Mouse (Mus musculus) liver, embryonic 14.5 days (tissue): ENCODE data around the gene Wbp2. TPM values are rescaled to one million over a fixed set of nuclear protein-coding genes. Genes with fewer than 3 reads are reported as not detected.
"Not testable (repeated sequence)": the region's sequence is repeated elsewhere in the genome, so short reads cannot be mapped to it uniquely, and the experiment has no call there.

Experiments used
- ATAC-seq: fragments of 200-750 bp; cut with Nextera tagmentation; 2 replicates; pipeline ENCODE4 v1.8.0; 2017; ENCODE audit warnings: moderate number of reproducible peaks, mild to moderate bottlenecking, moderate library complexity; ENCODE audit not compliant: insufficient read depth
- DNase-seq, 3 experiments: peaks; one replicate each; pipeline ENCODE4 v3.0.0-alpha.2; 2012 to 2013; ENCODE audit warnings: low read depth in 3 of 3, low spot score in 3 of 3
- H3K27ac ChIP-seq: fragments of 300-500 bp; sonication (generic); 2 replicates; pipeline ENCODE4 v1.5.1; 2014; ENCODE audit warnings: moderate library complexity, mild to moderate bottlenecking, control low read depth, inconsistent platforms
- H3K27me3 ChIP-seq: fragments of 300-500 bp; sonication (generic); 2 replicates; pipeline ENCODE4 v1.6.1; 2014; ENCODE audit warnings: mild to moderate bottlenecking, low read length, moderate library complexity; ENCODE audit not compliant: control insufficient read depth, insufficient read depth
- H3K36me3 ChIP-seq: fragments of 300-500 bp; sonication (generic); replicated peaks from 2 replicates; pipeline ENCODE4 v1.6.1; 2014; ENCODE audit warnings: low read depth; ENCODE audit not compliant: control insufficient read depth, insufficient read depth
- H3K4me1 ChIP-seq, 2 experiments: fragments of 200-500 bp in 1 of 2; fragments of 300-500 bp in 1 of 2; sonication (generic) in 1 of 2; replicated peaks; 2 replicates each; pipeline ENCODE4 v1.6.1; 2012 to 2014; ENCODE audit warnings: antibody characterized with exemption in 1 of 2, inconsistent platforms in 1 of 2, low read length in 1 of 2; ENCODE audit not compliant: control insufficient read depth in 2 of 2, insufficient read depth in 2 of 2
- H3K4me2 ChIP-seq: fragments of 300-500 bp; sonication (generic); 2 replicates; pipeline ENCODE4 v1.6.1; 2014; ENCODE audit warnings: low read depth, mild to moderate bottlenecking, control low read depth, moderate library complexity
- H3K4me3 ChIP-seq, 2 experiments: fragments of 200-500 bp in 1 of 2; fragments of 300-500 bp in 1 of 2; sonication (generic) in 1 of 2; 2 replicates each; pipeline ENCODE4 v1.5.1; 2012 to 2014; ENCODE audit warnings: low read depth in 2 of 2, low read length in 2 of 2, mild to moderate bottlenecking in 2 of 2, control low read depth in 1 of 2, inconsistent platforms in 1 of 2, moderate library complexity in 1 of 2; ENCODE audit not compliant: insufficient read depth in 1 of 2
- H3K9ac ChIP-seq: fragments of 300-500 bp; sonication (generic); replicated peaks from 2 replicates; pipeline ENCODE4 v1.6.1; 2014; ENCODE audit warnings: mild to moderate bottlenecking, control low read depth, moderate library complexity
- H3K9me3 ChIP-seq: fragments of 300-500 bp; sonication (generic); 2 replicates; pipeline ENCODE4 v1.6.1; 2016; ENCODE audit warnings: low read length, mixed read lengths; ENCODE audit not compliant: control insufficient read depth
- CTCF ChIP-seq: IDR thresholded peaks from 2 replicates; pipeline ENCODE4 v1.5.1; 2016; ENCODE audit warnings: antibody characterized with exemption, low read depth, control low read depth
- EP300 ChIP-seq: IDR thresholded peaks from 2 replicates; pipeline ENCODE4 v1.6.1; 2016; ENCODE audit warnings: antibody characterized with exemption, low read depth
- WGBS: fragments of 180-500 bp; shearing (Covaris S2); extraction: QIAGEN DNeasy Blood & Tissue Kit; methylation state at CpG from one replicate; pipeline ENCODE4 v1.1.7; 2014; ENCODE audit not compliant: insufficient replicate concordance; 5-methylcytosine and 5-hydroxymethylcytosine counted together
- polyA plus RNA-seq, 2 experiments: library from polyadenylated mRNA; depleted of rRNA in 1 of 2; stranded (reverse) in 1 of 2; unstranded in 1 of 2; fragments of >200 nt; fragmentation: Nextera tagmentation in 1 of 2; extraction: Ambion mirVana in 1 of 2; gene quantifications; 2 replicates each; pipeline versions ENCODE4 v1.2.1 to v1.2.3; 2012 to 2014

Gene Wbp2
- polyA plus RNA-seq, 2 experiments: 46.2 to 74.5 TPM

DNA sequence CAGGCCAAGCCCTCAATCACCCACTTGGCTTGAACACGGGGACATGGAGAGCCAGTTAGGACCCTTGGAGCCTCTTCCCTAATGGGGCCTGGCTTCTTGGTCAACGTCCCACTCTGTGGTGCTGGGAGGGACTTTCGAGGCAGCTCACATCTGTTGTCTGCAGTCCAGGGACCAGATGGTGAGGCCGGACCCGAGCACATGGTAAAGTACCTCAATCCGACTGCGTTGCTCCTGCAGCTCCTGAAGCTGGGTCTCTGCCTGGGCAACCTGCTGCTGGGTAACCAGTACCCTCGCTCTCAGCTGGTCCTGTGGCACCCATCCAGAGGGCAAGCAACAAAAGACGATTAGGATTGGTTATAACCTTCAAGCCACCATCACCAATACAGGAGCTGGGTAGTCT, 41.2 kb upstream of the Wbp2 start:
- no peak overlapping the region for H3K27ac ChIP-seq
- TF ChIP-seq EP300: no peak
- no peak for TF ChIP-seq CTCF
- peaks cover 4% of the 10 kb centered on the region for H3K36me3 ChIP-seq
- H3K4me1 ChIP-seq: peaks cover 3 to 12% of the 10 kb centered on the region in 2 experiments; a peak in 3 of 4 replicates
- ATAC-seq: no peak
- H3K9me3 ChIP-seq: no peaks in the 10 kb centered on the region
- 72% methylated on average over 9 of the region's 9 CpGs for WGBS
- H3K4me2 ChIP-seq: no peak overlapping the region
- H3K9ac ChIP-seq: no peak overlapping the region
- no peaks in the 10 kb centered on the region for H3K27me3 ChIP-seq
- H3K4me3 ChIP-seq: no peak overlapping the region
- DNase-seq: no peak

DNA sequence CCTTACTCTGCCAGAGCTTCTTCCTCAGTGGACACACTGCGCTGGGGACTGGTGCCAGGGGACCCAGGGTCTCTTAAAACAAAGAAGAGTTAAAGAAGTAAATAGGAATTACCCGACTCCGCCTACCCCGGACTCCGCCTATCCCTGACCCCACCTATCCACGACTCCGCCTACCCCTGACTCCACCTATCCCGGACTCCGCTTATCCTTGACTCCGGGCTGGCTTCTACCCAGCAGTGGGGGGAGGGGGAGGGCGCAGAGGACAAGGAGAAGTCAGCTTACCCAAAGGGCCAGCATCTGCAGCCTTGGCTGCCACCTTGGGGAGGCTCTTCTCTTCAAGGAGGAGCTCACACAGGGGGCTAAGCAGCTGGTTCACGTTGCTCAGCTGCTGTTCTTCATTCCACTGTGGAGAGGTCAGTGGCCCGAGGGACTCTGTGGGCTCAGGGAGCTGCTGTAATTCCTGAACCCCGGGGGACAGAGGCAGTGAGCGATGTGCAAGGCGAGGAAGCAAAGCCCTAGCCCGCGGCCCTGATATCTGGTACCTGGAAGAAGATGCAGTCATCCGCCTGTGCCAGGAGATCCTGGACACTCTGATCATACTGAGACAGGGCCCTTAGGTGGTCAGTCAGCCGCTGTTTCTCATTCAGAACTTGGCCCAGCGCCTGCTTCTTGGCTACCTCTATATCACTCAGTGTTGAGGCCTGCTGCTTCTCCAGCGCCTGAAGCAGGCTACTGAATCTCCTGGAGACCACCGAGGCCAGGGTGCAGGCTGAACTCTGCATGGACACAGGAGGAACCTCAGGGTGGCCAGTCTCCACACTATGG, 40.6 kb upstream of the Wbp2 start, which contains the start of gene Trim47:
Trim47 (minus strand) TSS at position 55 of the 825 bp plus-strand sequence.
- peak within 1 kb of the TSS; percentile 22; the same call in 1 of the 2 replicates for H3K4me2 ChIP-seq
- H3K4me3 ChIP-seq: no peak within 1 kb of the TSS
- TF ChIP-seq EP300 (no peak), CTCF (no peak)
- H3K36me3 ChIP-seq: peaks cover 4% of the 10 kb centered on the region
- DNase-seq: no peak
- WGBS: 48% methylated on average over 23 of the region's 23 CpGs
- H3K27me3 ChIP-seq: no peaks in the 10 kb centered on the region
- H3K27ac ChIP-seq: no peak within 1 kb of the TSS
- peak; percentile 28; the same call in 1 of the 2 replicates for ATAC-seq
- peaks cover 3 to 12% of the 10 kb centered on the region in 2 experiments; a peak in 3 of 4 replicates for H3K4me1 ChIP-seq
- no peaks in the 10 kb centered on the region for H3K9me3 ChIP-seq
- no peak within 1 kb of the TSS for H3K9ac ChIP-seq

DNA sequence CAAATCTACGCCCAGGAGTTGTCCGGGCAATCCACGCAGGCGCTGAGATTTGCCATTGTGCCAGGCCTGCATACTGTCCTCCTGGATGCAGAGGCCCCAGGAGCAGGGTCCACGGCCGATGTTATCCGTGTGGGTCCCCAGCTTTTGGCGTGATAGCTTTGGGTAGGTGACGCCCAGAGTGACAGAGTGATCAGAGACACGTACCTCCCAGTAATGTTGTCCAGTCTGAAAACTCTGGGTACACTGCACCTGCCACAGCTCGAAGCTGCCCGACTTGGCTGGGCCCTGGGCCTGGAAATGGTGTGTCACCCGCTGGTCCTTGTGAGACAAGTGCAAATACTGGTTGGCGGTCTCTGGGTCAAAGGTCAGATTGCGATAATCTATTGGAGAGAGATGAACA, 39.5 kb upstream of the Wbp2 start:
- TF ChIP-seq CTCF (no peak), EP300 (no peak)
- WGBS: 82% methylated on average over 15 of the region's 15 CpGs
- Histone ChIP-seq H3K4me1 (peaks cover 3 to 11% of the 10 kb centered on the region in 2 experiments; a peak in 3 of 4 replicates), H3K36me3 (peaks cover 4% of the 10 kb centered on the region), H3K9me3 (no peaks in the 10 kb centered on the region), H3K9ac (no peak overlapping the region), H3K4me3 (no peak overlapping the region), H3K27ac (no peak overlapping the region), H3K4me2 (no peak overlapping the region), H3K27me3 (no peaks in the 10 kb centered on the region)
- DNase-seq: no peak
- ATAC-seq: no peak

DNA sequence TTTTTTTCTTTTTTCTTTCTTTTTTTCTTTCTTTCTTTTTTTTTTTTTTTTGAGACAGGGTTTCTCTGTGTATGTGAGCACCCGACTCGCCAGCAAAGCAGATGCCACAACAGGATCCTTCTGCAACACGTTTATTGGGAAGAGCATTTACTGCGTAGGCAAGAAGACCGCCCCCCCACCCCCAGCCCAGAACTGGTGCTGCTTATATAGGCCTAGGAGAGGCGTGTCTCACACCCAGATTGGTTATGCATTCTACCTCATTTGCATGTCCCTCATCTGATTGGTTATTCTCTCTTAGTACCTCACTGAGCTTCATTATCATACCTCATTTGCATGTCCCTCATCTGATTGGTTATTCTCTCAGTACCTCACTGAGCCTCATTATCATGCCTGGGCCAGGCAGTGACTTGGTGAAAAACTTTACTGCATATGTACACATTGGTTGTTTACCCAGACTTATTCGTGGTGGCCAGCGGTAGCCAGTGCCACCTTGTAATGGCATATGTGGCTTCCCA, 35.0 kb upstream of the Wbp2 start:
- whole genome bisulfite sequencing: 88% methylated on average over 8 of the region's 8 CpGs
- not testable (repeated sequence) for H3K9me3 ChIP-seq, H3K4me2 ChIP-seq, H3K27ac ChIP-seq, H3K27me3 ChIP-seq, H3K4me3 ChIP-seq, DNase-seq, H3K9ac ChIP-seq, ATAC-seq, H3K36me3 ChIP-seq, H3K4me1 ChIP-seq

DNA sequence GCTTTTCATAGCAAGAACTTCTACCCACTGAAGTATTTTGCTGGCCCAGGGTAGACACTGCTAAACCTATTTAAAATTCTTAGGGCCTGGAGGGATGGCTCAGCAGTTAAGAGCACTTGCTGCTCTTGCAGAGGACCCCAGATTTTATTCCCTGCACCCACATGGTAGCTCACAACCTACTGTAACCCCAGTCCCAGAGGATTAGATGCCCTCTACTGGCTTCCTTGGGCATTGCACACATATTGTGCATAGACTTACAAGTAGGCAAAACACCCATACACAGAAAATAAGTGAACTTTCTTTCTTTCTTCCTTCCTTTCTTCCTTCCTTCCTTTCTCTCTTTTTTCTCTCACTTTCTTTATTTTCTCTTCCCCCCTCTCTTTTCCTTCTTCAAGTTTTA, 31.0 kb upstream of the Wbp2 start:
- no peak overlapping the region for H3K4me3 ChIP-seq
- no peak overlapping the region for H3K27ac ChIP-seq
- no peaks in the 10 kb centered on the region for H3K27me3 ChIP-seq
- peaks cover 0 to 2% of the 10 kb centered on the region in 2 experiments; a peak in 2 of 4 replicates for H3K4me1 ChIP-seq
- ATAC-seq (no peak), DNase-seq (no peak)
- H3K9me3 ChIP-seq: no peaks in the 10 kb centered on the region
- H3K4me2 ChIP-seq: no peak overlapping the region
- no peak overlapping the region for H3K9ac ChIP-seq
- no peaks in the 10 kb centered on the region for H3K36me3 ChIP-seq
- TF ChIP-seq EP300: no peak
- peak; percentile 58 for TF ChIP-seq CTCF
